Mouse (Mus musculus) T-helper 2 cell (primary cell): ENCODE results near the gene Rimkla.
"Not testable (repeated sequence)": the region's sequence is repeated elsewhere in the genome, so short reads cannot be mapped to it uniquely, and the experiment has no call there.

Source experiments
- in situ Hi-C: fragments of 300-600 bp; cut with MboI, MseI; formaldehyde crosslinking; loops from one replicate; pipeline ENCODE4 v1.15.1; 2025; ENCODE audit warnings: high pct_unique_total_duplicates

The Rimkla gene

GRCm38 (mm10) chr4:119492291-119492932, at the start of gene Rimkla:
TSS of gene Rimkla (minus strand) at chr4:119492628.
- in situ Hi-C loops, result loop anchor here (5.0 to 25.0 kb wide), 2 partner anchors 35 to 1980 kb away; no protein-coding TSS in a partner anchor

GRCm38 (mm10) chr4:119540533-119540890, 48.1 kb upstream of the Rimkla start:
- in situ Hi-C loops, result no loop called here

GRCm38 (mm10) chr4:119539836-119540532, 47.6 kb upstream of the Rimkla start:
- in situ Hi-C loops, result no loop called here

GRCm38 (mm10) chr4:119539031-119539824, 46.8 kb upstream of the Rimkla start, which contains the start of gene Frg2f1:
TSS of gene Frg2f1 (minus strand) at chr4:119539529.
- in situ Hi-C loops, result no loop called here

- in situ Hi-C loops, result no loop called here
Observed at GRCm38 (mm10) chr4:119537436-119537835, 45.0 kb upstream of the Rimkla start.

GRCm38 (mm10) chr4:119536615-119537014, 44.2 kb upstream of the Rimkla start, which contains the start of gene Foxj3:
TSS of gene Foxj3 (plus strand) at chr4:119537004.
- in situ Hi-C loops, result not testable (repeated sequence)

- in situ Hi-C loops, result no loop called here
Observed at GRCm38 (mm10) chr4:119535103-119535502, 42.7 kb upstream of the Rimkla start.

- in situ Hi-C loops, result no loop called here
Observed at GRCm38 (mm10) chr4:119531813-119532212, 39.4 kb upstream of the Rimkla start.

- in situ Hi-C loops, result no loop called here
Observed at GRCm38 (mm10) chr4:119526329-119526845, 34.0 kb upstream of the Rimkla start.

- in situ Hi-C loops, result no loop called here
Observed at GRCm38 (mm10) chr4:119524466-119524865, 32.0 kb upstream of the Rimkla start.

- in situ Hi-C loops, result no loop called here
Observed at GRCm38 (mm10) chr4:119524010-119524409, 31.6 kb upstream of the Rimkla start.

GRCm38 (mm10) chr4:119523575-119523974, 31.1 kb upstream of the Rimkla start:
- in situ Hi-C loops, result no loop called here

GRCm38 (mm10) chr4:119512731-119513141, 20.3 kb upstream of the Rimkla start:
- in situ Hi-C loops, result no loop called here

- in situ Hi-C loops, result no loop called here
Observed at GRCm38 (mm10) chr4:119511591-119511990, 19.2 kb upstream of the Rimkla start.

GRCm38 (mm10) chr4:119498319-119498848, 6.0 kb upstream of the Rimkla start:
- in situ Hi-C loops, result loop anchor here (25.0 kb wide), 1 partner anchor 1986 kb away; no protein-coding TSS in a partner anchor

GRCm38 (mm10) chr4:119492933-119493327, 502 bp upstream of the Rimkla start:
- in situ Hi-C loops, result loop anchor here (5.0 to 25.0 kb wide), 2 partner anchors 36 to 1981 kb away; no protein-coding TSS in a partner anchor

- in situ Hi-C loops, result loop anchor here (5.0 to 25.0 kb wide), 2 partner anchors 34 to 1979 kb away; no protein-coding TSS in a partner anchor
Observed at GRCm38 (mm10) chr4:119490806-119491205, 1.6 kb downstream of the Rimkla start.

GRCm38 (mm10) chr4:119489666-119490065, 2.8 kb downstream of the Rimkla start:
- in situ Hi-C loops, result loop anchor here (5.0 to 25.0 kb wide), 2 partner anchors 32 to 1977 kb away; no protein-coding TSS in a partner anchor

- in situ Hi-C loops, result loop anchor here (25.0 kb wide), 1 partner anchor 1973 kb away; no protein-coding TSS in a partner anchor
Observed at GRCm38 (mm10) chr4:119484882-119485281, 7.5 kb downstream of the Rimkla start.

- in situ Hi-C loops, result loop anchor here (25.0 kb wide), 1 partner anchor 1971 kb away; no protein-coding TSS in a partner anchor
Observed at GRCm38 (mm10) chr4:119483051-119483450, 9.4 kb downstream of the Rimkla start.

GRCm38 (mm10) chr4:119473150-119473549, 19.3 kb downstream of the Rimkla start:
- in situ Hi-C loops, result no loop called here
